In the genomic region with DNA sequence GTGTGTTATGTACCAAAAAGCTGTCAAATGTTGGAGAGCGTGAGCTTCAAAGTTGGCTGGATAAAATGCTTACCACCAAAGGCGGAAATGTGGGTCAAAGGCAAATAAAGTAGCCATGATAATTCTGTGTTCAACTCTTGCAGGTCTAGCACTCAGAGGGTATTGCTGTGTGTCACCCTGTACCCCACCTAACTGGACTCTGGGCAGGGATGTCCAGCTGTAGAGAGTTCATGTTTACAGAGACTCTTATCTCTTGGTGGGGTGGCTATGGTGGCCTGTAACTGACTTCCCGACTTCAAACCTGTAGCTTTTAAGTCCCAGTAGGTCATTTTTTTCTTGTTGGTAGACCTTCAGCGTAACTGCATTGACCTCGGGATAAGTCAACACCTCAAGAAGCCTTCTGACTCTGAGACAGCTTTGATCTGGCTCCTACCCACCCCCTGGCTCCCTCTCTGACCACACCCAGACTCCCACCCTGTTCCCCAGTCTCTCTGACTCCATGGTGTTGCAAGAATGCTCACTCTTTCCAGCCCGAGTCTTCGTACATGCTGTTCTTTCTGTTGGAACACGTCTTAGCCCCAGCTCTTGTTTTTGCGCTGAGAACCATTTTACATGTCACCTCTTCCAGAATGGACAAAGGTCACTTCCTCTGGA, we compare ENCODE assay signal across 16 mouse cellular contexts.
A peak's percentile ranks its signal among the peaks of the same experiment; 100 is the strongest.
DNase-seq lines count a peak whose midpoint lies in the region; ATAC-seq and TF ChIP-seq lines count a peak whose summit lies in the region.
"Had no signal": no experiment of that assay in that cellular context is flagged by ENCODE, and none has a peak within 500 bp of the region (broad histone marks: within the 10 kb centered on the region; RNA-seq: fewer than 3 reads in every experiment).

No protein-coding gene starts in this region.

- no peaks in the 10 kb centered on the region for H3K9me3 ChIP-seq in heart, embryonic 12.5 days (replicated peaks)
- no peaks in the 10 kb centered on the region for H3K9me3 ChIP-seq in hindbrain, embryonic 13.5 days
- H3K9me3 ChIP-seq: heart, embryonic 13.5 days; midbrain, embryonic 13.5 days had no signal

- no peak overlapping the region for H3K4me2 ChIP-seq in heart, embryonic 12.5 days
- no peak overlapping the region for H3K4me2 ChIP-seq in hindbrain, embryonic 13.5 days
- H3K4me2 ChIP-seq: heart, embryonic 13.5 days; midbrain, embryonic 13.5 days had no signal

- TF ChIP-seq POLR2A in heart, adult 2 months (IDR thresholded peaks at IDR 0.05; ENCODE audit: insufficient read depth, low read depth, low read length), result 0 out of 2 replicates have a peak, but pooled peaks have one; percentile 11

- peaks cover 15% of the 10 kb centered on the region for H3K36me3 ChIP-seq in heart, adult 2 months (ENCODE audit: control insufficient read depth, insufficient read depth, low read length)
- H3K36me3 ChIP-seq in heart, embryonic 12.5 days, result no peaks in the 10 kb centered on the region
- no peaks in the 10 kb centered on the region for H3K36me3 ChIP-seq in hindbrain, embryonic 13.5 days
- H3K36me3 ChIP-seq: heart, embryonic 13.5 days; midbrain, embryonic 13.5 days had no signal

- intact Hi-C loops in heart, adult 2 months (cut with DNase I), result no loop called here

- no peaks in the 10 kb centered on the region for H3K79me2 ChIP-seq in heart, adult 2 months (replicated peaks; ENCODE audit: control insufficient read depth, insufficient read depth, low read length)

- H3K27me3 ChIP-seq in heart, adult 2 months (ENCODE audit: control insufficient read depth, insufficient read depth, low read length), result no peaks in the 10 kb centered on the region
- H3K27me3 ChIP-seq in heart, embryonic 12.5 days (replicated peaks), result no peaks in the 10 kb centered on the region
- H3K27me3 ChIP-seq in hindbrain, embryonic 13.5 days, result no peaks in the 10 kb centered on the region
- H3K27me3 ChIP-seq: heart, embryonic 13.5 days; midbrain, embryonic 13.5 days had no signal

- no peak overlapping the region for H3K9ac ChIP-seq in heart, adult 2 months (ENCODE audit: low read depth, low read length)
- no peak overlapping the region for H3K9ac ChIP-seq in heart, embryonic 12.5 days
- H3K9ac ChIP-seq in hindbrain, embryonic 13.5 days, result no peak overlapping the region
- H3K9ac ChIP-seq: forebrain, postnatal 0 days; heart, embryonic 13.5 days; midbrain, embryonic 13.5 days had no signal

- DNase-seq in heart, adult 2 months, result peak; percentile 62 to 72
- peak; percentile 17 for DNase-seq in urinary bladder, postnatal 25 days (ENCODE audit: low spot score)
- no peak for DNase-seq in urinary bladder, adult 2 months (ENCODE audit: low spot score)
- peak; percentile 62 for DNase-seq in lung, postnatal 25 days (ENCODE audit: low spot score)
- DNase-seq in spleen, adult 12 weeks (ENCODE audit: low spot score), result no peak
- DNase-seq: adrenal gland, adult 8-10 months; cerebellum, adult 9-11 months; forebrain, postnatal 0 days; kidney, adult 18-20 months; kidney, postnatal 36 days had no signal

- H3K4me3 ChIP-seq in heart, adult 2 months, result no peak overlapping the region
- no peak overlapping the region for H3K4me3 ChIP-seq in heart, embryonic 12.5 days
- H3K4me3 ChIP-seq in hindbrain, embryonic 13.5 days, result no peak overlapping the region
- H3K4me3 ChIP-seq: erythroblast, embryonic 14.5 days; heart, embryonic 13.5 days; midbrain, embryonic 13.5 days had no signal

- peak; percentile 92 for TF ChIP-seq EP300 in heart, adult 2 months (IDR thresholded peaks at IDR 0.05; ENCODE audit: insufficient read depth, low read depth, low read length)

- WGBS in heart, adult 2 months, result 64% methylated on average over 9 of the region's 9 CpGs
- WGBS in heart, embryonic 12.5 days, result 81% methylated on average over 9 of the region's 9 CpGs
- WGBS in hindbrain, embryonic 13.5 days, result 94% methylated on average over 9 of the region's 9 CpGs

- TF ChIP-seq CTCF in heart, adult 2 months (IDR thresholded peaks at IDR 0.05), result no peak

- peaks cover 39% of the 10 kb centered on the region for H3K4me1 ChIP-seq in heart, adult 2 months (ENCODE audit: control insufficient read depth, insufficient read depth, low read length)
- peaks cover 14% of the 10 kb centered on the region for H3K4me1 ChIP-seq in heart, embryonic 12.5 days (replicated peaks)
- no peaks in the 10 kb centered on the region for H3K4me1 ChIP-seq in hindbrain, embryonic 13.5 days (replicated peaks)
- H3K4me1 ChIP-seq: midbrain, embryonic 13.5 days had no signal

- no peak for ATAC-seq in heart, embryonic 12.5 days (ENCODE audit: insufficient number of reproducible peaks, low FRiP score)
- ATAC-seq in hindbrain, embryonic 13.5 days (ENCODE audit: low FRiP score), result no peak
- ATAC-seq: forebrain, postnatal 0 days; hindbrain, embryonic 16.5 days; midbrain, embryonic 13.5 days had no signal

- peak overlapping the region; percentile 96 for H3K27ac ChIP-seq in heart, adult 2 months
- no peak overlapping the region for H3K27ac ChIP-seq in heart, embryonic 12.5 days (ENCODE audit: poor library complexity, severe bottlenecking)
- no peak overlapping the region for H3K27ac ChIP-seq in hindbrain, embryonic 13.5 days
- H3K27ac ChIP-seq: heart, embryonic 13.5 days; midbrain, embryonic 13.5 days had no signal

Comparison
In these comparisons a context has a peak if more than half of its experiments do, and no peak if none do; other contexts are left out.
1. DNase-seq: peak in heart, adult 2 months (2 of 2), urinary bladder, postnatal 25 days (single experiment) and lung, postnatal 25 days (single experiment); none in urinary bladder, adult 2 months (single experiment) and spleen, adult 12 weeks (single experiment).